Mouse (Mus musculus): ENCODE data around the gene Spin1.

- no peak for TF ChIP-seq CTCF (IDR thresholded peaks at IDR 0.05; ENCODE audit: control insufficient read depth, insufficient read depth, low read length)
- TF ChIP-seq POLR2A (IDR thresholded peaks at IDR 0.05; ENCODE audit: borderline replicate concordance, control insufficient read depth, low read depth, low read length) = no peak
Observed at GRCm38 (mm10) chr13:51131179-51131578, 30.5 kb downstream of the Spin1 start.

Data from bone marrow, adult 2 months (tissue).